Mouse (Mus musculus) liver, embryonic 14.5 days (tissue): ENCODE data around the gene Elp5.
A peak's percentile ranks its signal among the peaks of the same experiment; 100 is the strongest.

Source experiments
- CTCF ChIP-seq: IDR thresholded peaks from 2 replicates; pipeline ENCODE4 v1.5.1; 2016; ENCODE audit warnings: antibody characterized with exemption, low read depth, control low read depth
- EP300 ChIP-seq: IDR thresholded peaks from 2 replicates; pipeline ENCODE4 v1.6.1; 2016; ENCODE audit warnings: antibody characterized with exemption, low read depth

- TF ChIP-seq CTCF (peak; percentile 78), EP300 (no peak)
Measured at GRCm38 (mm10) chr11:70001865-70002264, 19.5 kb upstream of the Elp5 start.
